Mouse (Mus musculus) spleen, postnatal 14 days (tissue): Measurements from ENCODE around the gene Olfr1458.

Experiments used
- DNase-seq, 2 experiments: peaks; one replicate each; pipeline ENCODE4 v3.0.0; 2021 to 2022; ENCODE audit warnings: low spot score in 2 of 2

The Olfr1458 gene

GRCm38 (mm10) chr19:13106675-13107074 is at the start of gene Olfr1458:
Olfr1458 (minus strand) TSS chr19:13106775.
- DNase-seq = no peak

GRCm38 (mm10) chr19:13149449-13149848 is 42.9 kb upstream of the Olfr1458 start, which contains the start of gene Olfr1459:
Olfr1459 (minus strand) TSS chr19:13149549.
- no peak for DNase-seq

- DNase-seq = no peak
Observed at GRCm38 (mm10) chr19:13097791-13098190, 8.8 kb downstream of the Olfr1458 start, which contains the start of gene Olfr1457. Olfr1457 (minus strand) TSS chr19:13097891.

- DNase-seq = no peak
Observed at GRCm38 (mm10) chr19:13093908-13094307, 12.7 kb downstream of the Olfr1458 start.

GRCm38 (mm10) chr19:13060310-13060709 is 46.3 kb downstream of the Olfr1458 start, which contains the start of gene Olfr1454:
Olfr1454 (plus strand) TSS chr19:13060610.
- no peak for DNase-seq
